Mouse (Mus musculus) brain, embryonic 14.5 days (tissue): ENCODE measurements around the gene Nfkbie. TPM values are rescaled to one million over a fixed set of nuclear protein-coding genes. Genes with fewer than 3 reads are reported as not detected.

Source experiments
- DNase-seq: peaks from one replicate; pipeline ENCODE4 v3.0.0-alpha.2; 2011; ENCODE audit warnings: low read depth
- CTCF ChIP-seq: fragments of 200-500 bp; IDR thresholded peaks from 2 replicates; pipeline ENCODE4 v1.5.1; 2012; ENCODE audit warnings: inconsistent platforms, mild to moderate bottlenecking, moderate library complexity, borderline replicate concordance; ENCODE audit not compliant: insufficient read depth, insufficient read length; ENCODE audit errors: extremely low read depth
- POLR2A ChIP-seq: fragments of 200-500 bp; IDR thresholded peaks from 2 replicates; pipeline ENCODE4 v1.6.1; 2012; ENCODE audit warnings: mild to moderate bottlenecking, inconsistent platforms, borderline replicate concordance; ENCODE audit not compliant: poor library complexity, insufficient read depth, insufficient read length, severe bottlenecking; ENCODE audit errors: extremely low read depth
- polyA plus RNA-seq: library from polyadenylated mRNA; depleted of rRNA; stranded (reverse); fragments of >200 nt; gene quantifications from 2 replicates; pipeline ENCODE4 v1.2.3, GENCODE M21; 2012

Gene Nfkbie
- polyA plus RNA-seq, 1 experiment = 3.4 TPM

GRCm38 (mm10) chr17:45590410-45590809, 34.9 kb downstream of the Nfkbie start:
- no peak for DNase-seq
- TF ChIP-seq CTCF (no peak), POLR2A (no peak)

- DNase-seq = no peak
- TF ChIP-seq CTCF (no peak), POLR2A (no peak)
Observed at GRCm38 (mm10) chr17:45591701-45592605, 36.5 kb downstream of the Nfkbie start.

- DNase-seq = no peak
- TF ChIP-seq POLR2A (no peak), CTCF (no peak)
Observed at GRCm38 (mm10) chr17:45592606-45593431, 37.3 kb downstream of the Nfkbie start.

- no peak for TF ChIP-seq POLR2A
- TF ChIP-seq CTCF = no peak
- DNase-seq = no peak
Observed at GRCm38 (mm10) chr17:45593479-45593878, 38.0 kb downstream of the Nfkbie start.

- TF ChIP-seq CTCF = no peak
- no peak for TF ChIP-seq POLR2A
Observed at GRCm38 (mm10) chr17:45594195-45594594, 38.7 kb downstream of the Nfkbie start.

GRCm38 (mm10) chr17:45594881-45595735, 39.6 kb downstream of the Nfkbie start:
- TF ChIP-seq CTCF (no peak), POLR2A (peak; percentile 17; the same call in 1 of the 2 replicates)
- peak; percentile 81 for DNase-seq

More at GRCm38 (mm10) chr17:45594195-45594594, 38.7 kb downstream of the Nfkbie start:
- DNase-seq = no peak

GRCm38 (mm10) chr17:45595736-45596390, 40.4 kb downstream of the Nfkbie start:
- DNase-seq = no peak
- no peak for TF ChIP-seq POLR2A
- TF ChIP-seq CTCF = no peak

GRCm38 (mm10) chr17:45596631-45597396, 41.3 kb downstream of the Nfkbie start:
- peak; percentile 79 for DNase-seq
- TF ChIP-seq POLR2A (no peak), CTCF (peak; percentile 62)

GRCm38 (mm10) chr17:45597787-45598186, 42.3 kb downstream of the Nfkbie start:
- TF ChIP-seq POLR2A = no peak
- TF ChIP-seq CTCF = no peak
- DNase-seq = peak; percentile 89

- TF ChIP-seq CTCF = no peak
- TF ChIP-seq POLR2A = no peak
- no peak for DNase-seq
Observed at GRCm38 (mm10) chr17:45598376-45598775, 42.9 kb downstream of the Nfkbie start.

- DNase-seq = no peak
- no peak for TF ChIP-seq POLR2A
- no peak for TF ChIP-seq CTCF
Observed at GRCm38 (mm10) chr17:45598891-45599290, 43.4 kb downstream of the Nfkbie start.
